Mouse (Mus musculus): ENCODE results near the gene Usp38.

GRCm38 (mm10) chr8:81012699-81013098 is 2.0 kb downstream of the Usp38 start:
- no peak for TF ChIP-seq POLR2A (IDR thresholded peaks at IDR 0.05; ENCODE audit: insufficient read depth, low read depth, low read length)
- TF ChIP-seq CTCF (IDR thresholded peaks at IDR 0.05; ENCODE audit: insufficient read depth, low read depth, low read length), result no peak
